Mouse (Mus musculus) E14TG2a.4 (cell line): ENCODE measurements around the gene Cacna1h.

Source experiments
- CTCF ChIP-seq: conservative IDR thresholded peaks from 2 replicates; pipeline ENCODE4 v1.5.1; 2014; ENCODE audit warnings: low read length
- POU5F1 ChIP-seq: IDR thresholded peaks from 2 replicates; pipeline ENCODE4 v1.6.1; 2014; ENCODE audit warnings: low read length, borderline replicate concordance

DNA sequence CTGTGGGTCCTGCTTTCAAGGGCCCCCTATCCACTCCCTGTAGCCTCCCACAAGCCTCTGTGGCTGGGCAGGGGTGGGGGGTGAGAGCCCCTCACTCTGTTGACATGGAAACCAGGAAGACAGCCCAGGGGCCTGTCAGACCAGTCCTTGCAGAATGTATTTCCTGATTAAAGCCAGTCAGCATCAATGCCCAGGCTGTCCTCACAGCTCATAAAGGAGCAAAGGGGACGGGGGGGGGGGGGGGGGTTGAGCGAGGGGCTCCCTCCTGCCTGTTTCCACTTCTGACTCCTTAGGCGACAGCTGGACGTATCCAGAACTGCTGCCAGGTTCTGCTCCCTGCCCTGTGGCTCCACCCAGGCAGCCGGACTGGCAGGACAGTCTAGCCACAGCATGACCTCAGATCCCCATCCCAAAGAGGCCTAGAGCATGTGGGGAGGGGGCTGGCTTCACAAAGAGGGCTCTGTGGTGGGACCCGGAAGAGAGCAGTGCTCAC, 18.1 kb downstream of the Cacna1h start:
- no peak for TF ChIP-seq CTCF
- no peak for TF ChIP-seq POU5F1
